Mouse (Mus musculus): ENCODE data around the gene Plppr1. TPM values are rescaled to one million over a fixed set of nuclear protein-coding genes. Genes with fewer than 3 reads are reported as not detected.

The Plppr1 gene
- polyA plus RNA-seq, 1 experiment from 2014 or later: 3.9 TPM

DNA sequence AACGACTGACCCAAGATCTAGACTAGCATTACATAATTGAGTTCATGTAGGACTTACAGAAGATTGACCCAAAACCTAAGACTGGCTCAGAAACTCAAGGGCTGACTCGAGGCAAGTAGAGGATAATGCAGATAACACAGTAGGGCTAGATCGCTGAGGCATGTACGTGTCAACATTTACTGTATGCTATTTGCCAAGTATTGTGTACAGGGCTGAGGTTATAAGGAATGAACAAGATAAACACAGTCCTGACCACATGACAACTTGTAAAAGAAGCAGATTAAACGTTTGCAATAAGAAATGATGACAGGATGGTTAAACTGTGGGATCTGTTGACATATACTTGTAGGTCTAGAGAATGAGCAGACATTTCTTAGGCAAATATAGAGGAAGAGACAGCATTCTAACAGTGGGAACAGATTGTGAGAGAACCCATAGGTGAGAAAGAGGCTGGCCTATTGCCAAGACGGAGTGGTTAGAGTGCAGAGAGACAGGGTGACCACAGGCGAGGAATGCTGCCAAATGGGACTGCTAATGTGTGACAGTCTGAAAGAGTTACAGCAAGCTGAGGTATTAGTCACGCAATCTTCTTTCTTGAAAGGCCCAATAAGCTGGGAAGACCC is 138.2 kb downstream of the Plppr1 start:
- no peaks in the 10 kb centered on the region for H3K4me1 ChIP-seq
- H3K9me3 ChIP-seq: no peaks in the 10 kb centered on the region
- H3K36me3 ChIP-seq: no peaks in the 10 kb centered on the region
- no peak overlapping the region for H3K4me3 ChIP-seq
- 72% methylated on average over 8 of the region's 8 CpGs for WGBS
- no peak overlapping the region for H3K27ac ChIP-seq
- no peak overlapping the region for H3K9ac ChIP-seq
- no peaks in the 10 kb centered on the region for H3K27me3 ChIP-seq
- ATAC-seq (ENCODE audit: low FRiP score, low read depth): no peak
- H3K4me2 ChIP-seq (replicated peaks): no peak overlapping the region

DNA sequence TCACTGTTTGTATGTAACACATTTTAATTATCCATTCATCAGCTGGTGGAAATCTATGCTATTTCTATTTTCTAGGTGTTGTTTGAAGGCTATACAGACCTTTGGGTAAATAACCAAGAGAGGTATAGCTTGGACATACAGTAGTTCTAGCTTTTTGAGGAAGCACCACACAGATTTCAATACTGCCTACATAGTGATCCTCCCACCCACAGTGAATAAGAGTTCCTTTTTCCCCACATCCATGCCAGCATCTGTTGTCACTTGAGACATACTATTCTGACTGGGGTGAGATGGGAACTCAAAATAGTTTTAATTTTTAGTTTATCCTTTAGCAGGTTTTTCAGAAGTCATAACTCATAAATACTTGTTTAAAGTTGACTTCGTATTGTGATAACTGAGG is 151.4 kb downstream of the Plppr1 start:
- WGBS: 92% methylated on average over 1 of the region's 1 CpGs
- Histone ChIP-seq H3K36me3 (no peaks in the 10 kb centered on the region), H3K9me3 (no peaks in the 10 kb centered on the region), H3K4me2 (replicated peaks) (no peak overlapping the region), H3K4me3 (no peak overlapping the region), H3K27ac (no peak overlapping the region), H3K27me3 (no peaks in the 10 kb centered on the region), H3K4me1 (no peaks in the 10 kb centered on the region), H3K9ac (no peak overlapping the region)
- ATAC-seq (ENCODE audit: low FRiP score, low read depth): no peak

GRCm38 (mm10) chr4:49211582-49211981 is 152.5 kb downstream of the Plppr1 start:
- Histone ChIP-seq H3K4me2 (replicated peaks) (no peak overlapping the region), H3K27me3 (no peaks in the 10 kb centered on the region), H3K9ac (no peak overlapping the region), H3K4me3 (no peak overlapping the region), H3K36me3 (no peaks in the 10 kb centered on the region), H3K4me1 (no peaks in the 10 kb centered on the region), H3K9me3 (no peaks in the 10 kb centered on the region), H3K27ac (no peak overlapping the region)
- ATAC-seq (ENCODE audit: low FRiP score, low read depth): no peak
- 66% methylated on average over 5 of the region's 5 CpGs for WGBS

GRCm38 (mm10) chr4:49212616-49213544 is 153.8 kb downstream of the Plppr1 start:
- Histone ChIP-seq H3K4me1 (no peaks in the 10 kb centered on the region), H3K27me3 (no peaks in the 10 kb centered on the region), H3K4me2 (replicated peaks) (no peak overlapping the region), H3K4me3 (no peak overlapping the region), H3K9me3 (no peaks in the 10 kb centered on the region), H3K36me3 (no peaks in the 10 kb centered on the region), H3K9ac (no peak overlapping the region), H3K27ac (no peak overlapping the region)
- no peak for ATAC-seq (ENCODE audit: low FRiP score, low read depth)
- WGBS: 87% methylated on average over 11 of the region's 11 CpGs

- Histone ChIP-seq H3K4me3 (no peak overlapping the region), H3K4me2 (replicated peaks) (no peak overlapping the region), H3K4me1 (no peaks in the 10 kb centered on the region), H3K27me3 (no peaks in the 10 kb centered on the region), H3K9ac (no peak overlapping the region), H3K27ac (no peak overlapping the region), H3K36me3 (no peaks in the 10 kb centered on the region), H3K9me3 (no peaks in the 10 kb centered on the region)
- 59% methylated on average over 3 of the region's 3 CpGs for WGBS
- no peak for ATAC-seq (ENCODE audit: low FRiP score, low read depth)
Observed at GRCm38 (mm10) chr4:49214341-49214740, 155.3 kb downstream of the Plppr1 start.

GRCm38 (mm10) chr4:49223501-49223900 is 164.4 kb downstream of the Plppr1 start:
- no peak overlapping the region for H3K4me3 ChIP-seq
- WGBS: 71% methylated on average over 6 of the region's 6 CpGs
- no peaks in the 10 kb centered on the region for H3K27me3 ChIP-seq
- H3K36me3 ChIP-seq: no peaks in the 10 kb centered on the region
- H3K9ac ChIP-seq: no peak overlapping the region
- H3K4me1 ChIP-seq: no peaks in the 10 kb centered on the region
- no peak overlapping the region for H3K4me2 ChIP-seq (replicated peaks)
- ATAC-seq (ENCODE audit: low FRiP score, low read depth): no peak
- H3K27ac ChIP-seq: no peak overlapping the region
- H3K9me3 ChIP-seq: no peaks in the 10 kb centered on the region

DNA sequence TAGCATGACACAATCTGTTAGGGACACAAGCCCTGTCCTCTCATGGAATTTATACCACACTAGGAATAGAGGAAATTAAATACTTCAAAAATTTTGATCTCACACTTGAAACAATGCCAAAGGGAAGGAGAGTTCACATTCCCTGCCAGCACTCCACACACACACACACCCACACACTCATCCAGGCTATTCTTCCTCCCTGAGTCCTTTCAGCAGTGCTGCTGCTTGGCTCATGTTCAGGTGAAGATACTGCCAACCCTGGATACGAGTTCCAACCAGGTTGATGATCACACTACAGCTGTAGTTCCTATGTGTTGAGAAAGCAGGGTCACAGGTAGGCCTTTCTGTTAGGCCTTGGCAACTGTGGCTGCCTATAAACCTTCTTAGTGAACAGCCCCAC is 165.9 kb downstream of the Plppr1 start:
- Histone ChIP-seq H3K36me3 (no peaks in the 10 kb centered on the region), H3K9me3 (no peaks in the 10 kb centered on the region), H3K9ac (no peak overlapping the region), H3K4me3 (no peak overlapping the region), H3K27ac (no peak overlapping the region), H3K27me3 (no peaks in the 10 kb centered on the region), H3K4me2 (replicated peaks) (no peak overlapping the region), H3K4me1 (no peaks in the 10 kb centered on the region)
- whole genome bisulfite sequencing: 59% methylated on average over 1 of the region's 1 CpGs
- no peak for ATAC-seq (ENCODE audit: low FRiP score, low read depth)

DNA sequence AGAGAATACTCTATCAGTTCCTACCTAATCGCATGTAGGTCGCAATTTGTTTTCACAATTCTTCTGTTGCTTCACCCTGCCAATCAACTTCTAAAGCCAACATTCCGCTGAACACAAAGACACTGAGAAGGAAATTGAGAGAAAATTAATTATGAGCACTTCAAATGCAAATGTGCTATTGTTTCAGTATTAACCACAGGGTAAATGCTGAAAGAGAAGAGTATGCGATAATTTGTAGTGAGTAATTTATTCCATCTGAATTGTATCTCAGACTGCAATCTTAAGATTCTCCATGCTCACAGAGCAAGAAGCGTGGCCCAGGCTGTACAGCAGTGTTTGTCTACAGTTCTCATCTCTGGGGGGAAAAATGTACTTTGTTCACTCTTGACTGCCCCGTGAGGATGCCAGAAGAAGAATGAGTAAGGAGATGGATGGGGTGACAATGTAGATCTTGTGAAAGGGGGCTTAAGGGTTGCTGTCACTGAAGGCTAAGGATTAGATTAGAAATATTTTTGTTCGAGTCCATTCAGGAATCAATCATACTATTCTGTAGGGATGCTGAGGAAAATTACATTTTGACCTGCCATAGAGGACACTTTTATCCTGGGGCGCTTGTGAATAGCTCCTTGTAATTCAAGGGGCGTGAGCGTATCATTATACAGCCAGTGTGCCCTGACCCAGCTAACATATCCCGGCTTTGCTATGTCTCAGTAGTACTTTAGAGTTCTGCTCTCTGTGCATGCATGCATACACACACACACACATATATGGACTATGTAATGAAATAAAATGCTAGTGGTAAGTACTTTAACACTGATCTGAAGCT is 173.3 kb downstream of the Plppr1 start:
- ATAC-seq (ENCODE audit: low FRiP score, low read depth): no peak
- H3K4me2 ChIP-seq (replicated peaks): no peak overlapping the region
- no peaks in the 10 kb centered on the region for H3K9me3 ChIP-seq
- H3K4me3 ChIP-seq: no peak overlapping the region
- no peak overlapping the region for H3K27ac ChIP-seq
- H3K9ac ChIP-seq: no peak overlapping the region
- no peaks in the 10 kb centered on the region for H3K36me3 ChIP-seq
- 81% methylated on average over 11 of the region's 11 CpGs for WGBS
- no peaks in the 10 kb centered on the region for H3K4me1 ChIP-seq
- H3K27me3 ChIP-seq: no peaks in the 10 kb centered on the region

DNA sequence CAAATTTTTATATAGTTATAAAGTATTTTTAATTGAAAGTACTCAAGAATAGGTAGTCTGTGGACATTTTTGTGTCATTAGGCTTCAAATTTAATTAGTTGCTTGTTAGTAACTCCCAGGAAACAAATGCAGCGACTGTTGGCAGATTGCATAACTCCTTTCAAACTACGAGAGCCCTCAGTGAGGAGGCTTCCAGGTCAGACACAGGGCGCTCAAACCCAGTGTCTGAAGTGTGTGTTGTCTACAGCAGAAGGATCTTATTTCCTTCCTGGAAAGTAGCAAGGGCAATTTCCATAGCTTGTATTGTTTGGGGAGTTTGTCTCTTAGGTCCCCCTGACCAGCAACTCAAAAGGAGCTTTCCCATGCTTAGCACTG is 173.9 kb downstream of the Plppr1 start:
- Histone ChIP-seq H3K4me1 (no peaks in the 10 kb centered on the region), H3K4me2 (replicated peaks) (no peak overlapping the region), H3K27me3 (no peaks in the 10 kb centered on the region), H3K9ac (no peak overlapping the region), H3K36me3 (no peaks in the 10 kb centered on the region), H3K27ac (no peak overlapping the region), H3K9me3 (no peaks in the 10 kb centered on the region), H3K4me3 (no peak overlapping the region)
- ATAC-seq (ENCODE audit: low FRiP score, low read depth): no peak
- 45% methylated on average over 3 of the region's 3 CpGs for WGBS

DNA sequence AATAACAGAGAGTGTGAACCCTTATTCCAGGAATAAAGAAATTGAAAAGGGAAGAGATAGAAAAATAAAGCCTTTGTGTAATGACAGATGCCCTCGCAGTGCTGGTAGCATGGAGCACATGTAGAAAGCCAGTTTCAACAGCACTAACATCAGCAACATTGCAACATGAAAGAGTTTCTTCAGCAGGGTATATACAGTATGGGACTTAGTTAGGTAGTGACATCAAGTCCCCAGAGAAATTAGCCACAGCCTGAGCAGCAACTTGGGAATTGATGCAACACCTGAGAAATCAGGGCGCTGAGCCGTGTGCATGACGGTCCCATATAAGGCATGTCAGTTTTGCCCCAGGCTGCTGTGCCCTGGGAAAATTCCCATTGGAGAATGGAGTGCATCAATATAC is 179.0 kb downstream of the Plppr1 start:
- Histone ChIP-seq H3K9me3 (no peaks in the 10 kb centered on the region), H3K27ac (no peak overlapping the region), H3K27me3 (no peaks in the 10 kb centered on the region), H3K4me2 (replicated peaks) (no peak overlapping the region), H3K4me3 (no peak overlapping the region), H3K9ac (no peak overlapping the region), H3K36me3 (no peaks in the 10 kb centered on the region), H3K4me1 (no peaks in the 10 kb centered on the region)
- no peak for ATAC-seq (ENCODE audit: low FRiP score, low read depth)
- WGBS: 92% methylated on average over 4 of the region's 4 CpGs

DNA sequence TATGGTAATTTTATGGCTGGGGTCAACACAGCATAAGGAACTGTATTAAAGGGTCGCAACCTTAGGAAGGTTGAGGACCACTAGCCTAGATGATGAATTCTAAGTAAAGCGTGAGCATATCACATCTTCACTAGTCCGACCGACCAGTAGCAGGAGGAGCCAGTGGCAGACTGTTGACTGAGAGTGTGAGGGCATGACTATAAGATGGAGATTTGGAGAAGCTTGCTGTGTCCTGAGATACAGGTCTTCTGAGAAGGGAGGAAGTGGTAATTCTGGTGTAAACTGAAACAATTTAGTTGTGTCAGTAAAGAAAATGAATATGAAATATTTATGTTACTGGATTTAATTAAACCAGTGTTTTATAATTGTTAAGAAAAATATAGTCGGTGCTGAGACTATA is 180.4 kb downstream of the Plppr1 start:
- ATAC-seq (ENCODE audit: low FRiP score, low read depth): no peak
- WGBS: 86% methylated on average over 5 of the region's 5 CpGs
- Histone ChIP-seq H3K27me3 (no peaks in the 10 kb centered on the region), H3K36me3 (no peaks in the 10 kb centered on the region), H3K27ac (no peak overlapping the region), H3K4me1 (no peaks in the 10 kb centered on the region), H3K4me2 (replicated peaks) (no peak overlapping the region), H3K4me3 (no peak overlapping the region), H3K9ac (no peak overlapping the region), H3K9me3 (no peaks in the 10 kb centered on the region)

- WGBS: 51% methylated on average over 5 of the region's 5 CpGs
- no peak overlapping the region for H3K4me3 ChIP-seq
Observed at GRCm38 (mm10) chr4:49244791-49245190, 185.7 kb downstream of the Plppr1 start.

More at GRCm38 (mm10) chr4:49244791-49245190, 185.7 kb downstream of the Plppr1 start:
- Histone ChIP-seq H3K4me2 (replicated peaks) (no peak overlapping the region), H3K27me3 (no peaks in the 10 kb centered on the region), H3K36me3 (no peaks in the 10 kb centered on the region), H3K27ac (no peak overlapping the region), H3K9me3 (no peaks in the 10 kb centered on the region), H3K4me1 (no peaks in the 10 kb centered on the region), H3K9ac (no peak overlapping the region)
- no peak for ATAC-seq (ENCODE audit: low FRiP score, low read depth)
